8 mouse cellular contexts compared by ENCODE assay signal in the genomic region with DNA sequence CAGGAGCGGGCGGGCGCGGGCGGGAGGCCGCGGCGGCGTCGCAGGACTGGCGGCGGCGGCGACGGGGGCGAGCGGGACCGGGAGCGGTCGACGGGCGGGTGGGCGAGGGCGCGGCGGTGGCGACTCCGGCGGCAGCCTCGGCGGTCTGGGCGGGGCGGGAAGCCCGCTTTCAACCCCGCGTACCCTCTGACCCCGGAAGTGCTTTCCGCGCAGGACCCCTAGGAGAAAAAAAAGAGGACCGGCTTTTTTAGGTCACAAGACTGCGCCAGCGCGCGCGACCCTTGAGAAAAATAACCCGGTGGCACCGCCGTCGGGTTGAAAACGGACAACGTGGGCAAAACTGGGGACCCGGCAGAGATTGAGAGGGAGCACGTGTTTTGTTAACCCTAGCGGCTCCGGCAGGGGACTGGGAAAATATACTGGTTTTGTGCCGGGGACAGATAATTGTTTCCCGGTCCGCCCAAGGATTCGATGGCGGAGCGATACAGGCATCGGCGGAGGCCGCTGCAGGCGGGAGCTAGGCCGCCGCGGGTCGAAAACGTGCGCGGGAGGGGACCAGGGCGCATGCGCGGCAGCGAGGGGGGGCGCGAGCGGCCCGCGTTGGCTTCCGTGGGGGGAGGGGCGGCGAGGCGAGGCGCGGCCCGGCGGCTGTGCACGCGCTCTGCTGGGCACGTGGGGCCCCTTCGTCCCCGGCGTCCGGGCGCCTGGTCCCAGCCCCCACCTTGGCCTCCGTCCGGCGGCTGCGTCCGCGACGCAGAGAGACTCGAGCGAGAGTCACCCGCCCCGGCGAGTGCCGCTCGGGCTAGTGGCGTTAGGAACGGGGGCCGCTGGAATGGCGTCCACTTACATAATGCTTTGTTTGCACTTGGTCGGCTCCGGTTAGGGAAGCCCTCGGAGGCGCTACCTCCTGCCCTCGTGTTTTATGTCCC. TPM values are rescaled to one million over a fixed set of nuclear protein-coding genes. Genes with fewer than 3 reads are reported as not detected.
DNase-seq lines count a peak whose midpoint lies in the region; ATAC-seq lines count a peak whose summit lies in the region.

A gene (minus strand): TSS at position 290 of the 929 bp plus-strand sequence.

- DNase-seq in Muller cell, postnatal 12 days (ENCODE audit: inconsistent ontology term), result peak; percentile 98
- peak; percentile 98 for DNase-seq in cerebellum, adult 9-11 months
- peak; percentile 91 to 96 for DNase-seq in frontal cortex, postnatal 10 days (ENCODE audit: low spot score in 2 of 2)
- DNase-seq in layer of hippocampus, postnatal 14 days (ENCODE audit: low spot score in 2 of 2), result peak; percentile 96 to 97
- peak; percentile 99 for DNase-seq in lung, postnatal 14 days
- peak; percentile 92 for DNase-seq in retina, adult 2 months (ENCODE audit: low read depth, low spot score)
- peak; percentile 95 to 98 for DNase-seq in thymus, postnatal 36 days

- H3K4me3 ChIP-seq in hindbrain, embryonic 12.5 days, result peak within 1 kb of the TSS; percentile 97

- H3K27me3 ChIP-seq in hindbrain, embryonic 12.5 days, result no peaks in the 10 kb centered on the region

- peak; percentile 85 for ATAC-seq in hindbrain, embryonic 12.5 days (ENCODE audit: low FRiP score)

- H3K9ac ChIP-seq in hindbrain, embryonic 12.5 days, result peak within 1 kb of the TSS; percentile 98

- H3K27ac ChIP-seq in hindbrain, embryonic 12.5 days, result peak within 1 kb of the TSS; percentile 100

- peak within 1 kb of the TSS; percentile 92 for H3K4me2 ChIP-seq in hindbrain, embryonic 12.5 days (replicated peaks)

- H3K36me3 ChIP-seq in hindbrain, embryonic 12.5 days, result peaks cover 14% of the 10 kb centered on the region

- WGBS in hindbrain, embryonic 12.5 days, result under 1% methylated on average over 102 of the region's 120 CpGs

- peaks cover 26% of the 10 kb centered on the region for H3K4me1 ChIP-seq in hindbrain, embryonic 12.5 days

- no peaks in the 10 kb centered on the region for H3K9me3 ChIP-seq in hindbrain, embryonic 12.5 days (replicated peaks)

RNA-seq across cellular contexts. Expression of the gene that starts here (rescaled TPM):
- polyA plus RNA-seq in hindbrain, embryonic 12.5 days (2016; fragmentation: Nextera tagmentation; extraction: Ambion mirVana), result 557 and 561 TPM in 2 replicates
- 100 to 1,000 TPM; 176 to 183 TPM for total RNA-seq in layer of hippocampus, postnatal 14 days (2021)

Comparison
In these comparisons a context has a peak if more than half of its experiments do, and no peak if none do; other contexts are left out.
1. Peak in every context shown above with its lines: DNase-seq, ATAC-seq, H3K4me3 ChIP-seq and H3K27ac ChIP-seq.